Mouse (Mus musculus) heart, postnatal 25 days (tissue): ENCODE results near the gene Ncoa5. TPM values are rescaled to one million over a fixed set of nuclear protein-coding genes. Genes with fewer than 3 reads are reported as not detected.

Experiments
- DNase-seq: peaks from one replicate; pipeline ENCODE4 v3.0.0; 2022; ENCODE audit warnings: low spot score
- intact Hi-C: fragments of 180-260 bp; cut with DNase I; formaldehyde crosslinking; loops from one replicate; pipeline ENCODE4 v1.15.1; 2025
- total RNA-seq, 2 experiments: library from RNA; stranded (reverse); gene quantifications; 2 replicates each; pipeline ENCODE4 v1.2.3; 2021

Ncoa5 gene
- total RNA-seq, 2 experiments from 2014 or later, result 19.1 to 19.5 TPM

- intact Hi-C loops, result no loop called here
- no peak for DNase-seq
Observed at GRCm38 (mm10) chr2:165051566-165051965, 16.9 kb upstream of the Ncoa5 start.

GRCm38 (mm10) chr2:165050826-165051548 is 16.3 kb upstream of the Ncoa5 start:
- intact Hi-C loops, result no loop called here
- no peak for DNase-seq

- no peak for DNase-seq
- intact Hi-C loops, result no loop called here
Observed at GRCm38 (mm10) chr2:165049044-165049443, 14.4 kb upstream of the Ncoa5 start.

GRCm38 (mm10) chr2:165043729-165044128 is 9.1 kb upstream of the Ncoa5 start:
- intact Hi-C loops, result no loop called here
- no peak for DNase-seq

- intact Hi-C loops, result no loop called here
- no peak for DNase-seq
Observed at GRCm38 (mm10) chr2:165043090-165043636, 8.5 kb upstream of the Ncoa5 start.

GRCm38 (mm10) chr2:165042126-165042525 is 7.5 kb upstream of the Ncoa5 start:
- intact Hi-C loops, result no loop called here
- no peak for DNase-seq

GRCm38 (mm10) chr2:165037415-165037814 is 2.7 kb upstream of the Ncoa5 start:
- intact Hi-C loops, result loop anchor here (10.0 kb wide), 1 partner anchor 203 kb away; the partner anchor contains the start of genes Ctsa and Neurl2
- DNase-seq, result no peak

GRCm38 (mm10) chr2:165035058-165035431 is 378 bp upstream of the Ncoa5 start:
- intact Hi-C loops, result loop anchor here (10.0 kb wide), 1 partner anchor 200 kb away; the partner anchor contains the start of genes Ctsa and Neurl2
- no peak for DNase-seq

GRCm38 (mm10) chr2:165033306-165033705 is 1.4 kb downstream of the Ncoa5 start:
- intact Hi-C loops, result loop anchor here (2.0 to 10.0 kb wide), 3 partner anchors 73 to 199 kb away; partner anchors contain the start of genes Ctsa, Neurl2 and Slc12a5
- no peak for DNase-seq

- no peak for DNase-seq
- intact Hi-C loops, result loop anchor here (2.0 to 10.0 kb wide), 3 partner anchors 72 to 198 kb away; partner anchors contain the start of genes Ctsa, Neurl2 and Slc12a5
Observed at GRCm38 (mm10) chr2:165032533-165032932, 2.1 kb downstream of the Ncoa5 start.

GRCm38 (mm10) chr2:165027163-165027562 is 7.5 kb downstream of the Ncoa5 start:
- intact Hi-C loops, result no loop called here
- no peak for DNase-seq

GRCm38 (mm10) chr2:165020490-165020889 is 14.2 kb downstream of the Ncoa5 start:
- DNase-seq, result no peak
- intact Hi-C loops, result no loop called here

- intact Hi-C loops, result no loop called here
- no peak for DNase-seq
Observed at GRCm38 (mm10) chr2:165014935-165015334, 19.7 kb downstream of the Ncoa5 start.

GRCm38 (mm10) chr2:165010351-165010750 is 24.3 kb downstream of the Ncoa5 start:
- intact Hi-C loops, result no loop called here
- DNase-seq, result no peak

GRCm38 (mm10) chr2:165009581-165009980 is 25.1 kb downstream of the Ncoa5 start:
- intact Hi-C loops, result no loop called here
- DNase-seq, result no peak

- intact Hi-C loops, result no loop called here
- DNase-seq, result no peak
Observed at GRCm38 (mm10) chr2:165009161-165009560, 25.5 kb downstream of the Ncoa5 start.

- intact Hi-C loops, result no loop called here
- no peak for DNase-seq
Observed at GRCm38 (mm10) chr2:165007986-165008385, 26.7 kb downstream of the Ncoa5 start.

GRCm38 (mm10) chr2:165006813-165007212 is 27.9 kb downstream of the Ncoa5 start:
- intact Hi-C loops, result no loop called here
- no peak for DNase-seq

- no peak for DNase-seq
- intact Hi-C loops, result no loop called here
Observed at GRCm38 (mm10) chr2:165004237-165004636, 30.4 kb downstream of the Ncoa5 start.

GRCm38 (mm10) chr2:165003108-165003507 is 31.6 kb downstream of the Ncoa5 start:
- intact Hi-C loops, result no loop called here
- no peak for DNase-seq

GRCm38 (mm10) chr2:165001958-165002357 is 32.7 kb downstream of the Ncoa5 start:
- DNase-seq, result no peak
- intact Hi-C loops, result no loop called here
